ENCODE assay signal across 11 mouse cellular contexts in genomic region chr2:92605995-92606394, GRCm38 (mm10). TPM values are rescaled to one million over a fixed set of nuclear protein-coding genes. Genes with fewer than 3 reads are reported as not detected.
DNase-seq lines count a peak whose midpoint lies in the region; TF ChIP-seq lines count a peak whose summit lies in the region.
"Had no signal": no experiment of that assay in that cellular context is flagged by ENCODE, and none has a peak within 500 bp of the region (broad histone marks: within the 10 kb centered on the region; RNA-seq: fewer than 3 reads in every experiment).

No protein-coding gene starts in this region.

- H3K27ac ChIP-seq in layer of hippocampus, adult 2 months = peak overlapping the region; percentile 99
- H3K27ac ChIP-seq: forebrain, embryonic 10.5 days; liver, embryonic 14.5 days had no signal

- peak; percentile 47 for DNase-seq in adrenal gland, postnatal 14 days
- DNase-seq in adrenal gland, postnatal 4 days (ENCODE audit: low spot score in 2 of 2) = no peak
- no peak for DNase-seq in layer of hippocampus, adult 2 months (ENCODE audit: low spot score in 2 of 2)
- no peak for DNase-seq in layer of hippocampus, adult 11-12 months (ENCODE audit: low spot score)
- peak; percentile 30 for DNase-seq in kidney, adult 9 months
- peak; percentile 29 for DNase-seq in lung, postnatal 25 days (ENCODE audit: low spot score)
- DNase-seq in right cerebral cortex, postnatal 36 days (ENCODE audit: low spot score in 2 of 2) = no peak
- no peak for DNase-seq in natural killer cell, adult 2 months (ENCODE audit: low spot score in 2 of 2)
- DNase-seq: thymus, adult 2 months had no signal

- H3K4me3 ChIP-seq in layer of hippocampus, adult 2 months = peak overlapping the region; percentile 75
- H3K4me3 ChIP-seq: forebrain, embryonic 10.5 days had no signal

- no peak for TF ChIP-seq CTCF in layer of hippocampus, adult 2 months (conservative IDR thresholded peaks at IDR 0.05)

RNA-seq across cellular contexts. Expression of gene Chst1, which starts 6.5 kb away (rescaled TPM):
- 9.6 and 13.7 TPM in 2 replicates for total RNA-seq in adrenal gland, postnatal 14 days (2021)
- total RNA-seq in adrenal gland, postnatal 4 days (2021) = 10 to 100 TPM; 11.2 to 12.4 TPM
- 100 to 1,000 TPM; 295 to 314 TPM for total RNA-seq in layer of hippocampus, adult 2 months (2021)

Comparison
In these comparisons a context has a peak if more than half of its experiments do, and no peak if none do; other contexts are left out.
1. DNase-seq: peak in adrenal gland, postnatal 14 days (single experiment), kidney, adult 9 months (single experiment) and lung, postnatal 25 days (single experiment); none in adrenal gland, postnatal 4 days (0 of 2), layer of hippocampus, adult 2 months (0 of 2), layer of hippocampus, adult 11-12 months (single experiment), right cerebral cortex, postnatal 36 days (0 of 2) and natural killer cell, adult 2 months (0 of 2).
2. RNA of gene Chst1, which starts 6.5 kb away (total RNA-seq): 295 to 314 TPM in layer of hippocampus, adult 2 months; 11.2 to 12.4 TPM in adrenal gland, postnatal 4 days and 9.6 to 13.7 TPM in adrenal gland, postnatal 14 days; every median in the first group is over 10 times any median in the second.